Mouse (Mus musculus) brain, embryonic 14.5 days (tissue): Measurements from ENCODE around the gene Pxdn.

Experiments used
- CTCF ChIP-seq: fragments of 200-500 bp; IDR thresholded peaks from 2 replicates; pipeline ENCODE4 v1.5.1; 2012; ENCODE audit warnings: inconsistent platforms, mild to moderate bottlenecking, moderate library complexity, borderline replicate concordance; ENCODE audit not compliant: insufficient read depth, insufficient read length; ENCODE audit errors: extremely low read depth
- POLR2A ChIP-seq: fragments of 200-500 bp; IDR thresholded peaks from 2 replicates; pipeline ENCODE4 v1.6.1; 2012; ENCODE audit warnings: mild to moderate bottlenecking, inconsistent platforms, borderline replicate concordance; ENCODE audit not compliant: poor library complexity, insufficient read depth, insufficient read length, severe bottlenecking; ENCODE audit errors: extremely low read depth

- TF ChIP-seq CTCF (no peak), POLR2A (no peak)
These were observed 16.6 kb downstream of the Pxdn start for GRCm38 (mm10) chr12:29953999-29954398.
